Mouse (Mus musculus): ENCODE data around the gene Olfr1082.
"Not testable (repeated sequence)": the region's sequence is repeated elsewhere in the genome, so short reads cannot be mapped to it uniquely, and the experiment has no call there.

Olfr1082 gene

DNA sequence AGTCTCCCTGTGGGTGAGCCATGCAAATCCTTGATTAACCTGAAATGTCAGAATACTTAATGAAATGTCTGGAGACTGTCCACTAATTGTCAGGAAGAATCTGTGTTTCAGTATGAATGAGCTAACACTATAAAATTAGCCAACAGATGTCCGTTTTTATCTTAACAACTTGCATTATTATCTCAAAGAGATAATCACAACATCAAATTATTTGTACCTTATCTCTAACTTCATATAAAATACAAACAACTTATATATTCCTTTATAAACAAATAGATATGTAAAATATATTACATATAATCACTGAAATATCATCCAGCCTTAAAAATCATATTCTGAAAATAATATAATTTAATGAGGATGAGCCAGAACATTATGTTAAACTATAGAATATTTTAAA, at the start of gene Olfr1082:
Gene Olfr1082 (minus strand): TSS at position 101 of the 400 bp plus-strand sequence.
- DNase-seq (ENCODE audit: low spot score), result not testable (repeated sequence)

DNA sequence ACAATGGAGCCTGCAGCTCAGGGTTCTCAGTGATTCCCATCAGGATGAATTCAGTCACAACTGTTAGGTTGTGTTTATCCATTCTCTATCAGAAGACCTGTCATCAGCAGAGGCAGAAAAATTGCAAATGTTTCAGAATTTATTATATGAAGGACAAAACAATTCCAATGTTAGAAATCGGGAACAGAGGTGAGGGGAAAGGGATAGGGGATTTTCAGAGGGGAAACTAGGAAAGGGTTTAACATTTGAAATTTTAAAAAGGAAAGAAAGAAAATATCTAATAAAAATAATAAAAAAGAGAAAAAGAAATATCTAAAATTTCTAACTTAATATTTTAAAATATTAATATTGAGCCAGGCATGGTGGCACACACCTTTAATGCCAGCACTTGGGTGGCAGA, 40.9 kb upstream of the Olfr1082 start, which contains the start of gene Olfr1084:
Gene Olfr1084 (minus strand): TSS at position 101 of the 400 bp plus-strand sequence.
- DNase-seq (ENCODE audit: low spot score), result not testable (repeated sequence)

DNA sequence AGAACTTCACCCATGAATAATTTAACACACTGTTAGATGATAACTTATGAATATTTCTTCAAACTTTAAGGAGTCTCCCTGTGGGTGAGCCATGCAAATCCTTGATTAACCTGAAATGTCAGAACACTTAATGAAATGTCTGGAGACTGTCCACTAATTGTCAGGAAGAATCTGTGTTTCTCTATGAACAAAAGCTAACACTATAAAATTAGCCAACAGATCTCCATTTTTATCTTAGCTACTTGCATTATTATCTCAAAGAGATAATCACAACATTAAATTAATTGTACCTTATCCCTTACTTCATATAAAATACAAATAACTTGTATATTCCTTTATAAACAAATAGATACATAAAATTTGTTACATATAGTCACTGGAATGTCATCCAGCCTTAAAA, 40.6 kb downstream of the Olfr1082 start, which contains the start of gene Olfr1080:
Gene Olfr1080 (minus strand): TSS at position 101 of the 400 bp plus-strand sequence.
- DNase-seq (ENCODE audit: low spot score), result not testable (repeated sequence)
